Mouse (Mus musculus) megakaryocyte, embryonic 14.5 days (primary cell): ENCODE results near the gene Pdilt.

Experiments
- FLI1 ChIP-seq: IDR thresholded peaks from 2 replicates; pipeline ENCODE4 v1.6.1; 2012; ENCODE audit warnings: low read length, inconsistent platforms, mixed read lengths
- GATA1 ChIP-seq: IDR thresholded peaks from 3 replicates; pipeline ENCODE4 v1.6.1; 2012; ENCODE audit warnings: mixed read lengths, low read length, inconsistent platforms, borderline replicate concordance

- TF ChIP-seq GATA1, result no peak
- TF ChIP-seq FLI1, result no peak
Observed at GRCm38 (mm10) chr7:119443849-119444248, 79.4 kb downstream of the Pdilt start.
